Comparison of ENCODE assay signal across 9 mouse cellular contexts in the genomic region with DNA sequence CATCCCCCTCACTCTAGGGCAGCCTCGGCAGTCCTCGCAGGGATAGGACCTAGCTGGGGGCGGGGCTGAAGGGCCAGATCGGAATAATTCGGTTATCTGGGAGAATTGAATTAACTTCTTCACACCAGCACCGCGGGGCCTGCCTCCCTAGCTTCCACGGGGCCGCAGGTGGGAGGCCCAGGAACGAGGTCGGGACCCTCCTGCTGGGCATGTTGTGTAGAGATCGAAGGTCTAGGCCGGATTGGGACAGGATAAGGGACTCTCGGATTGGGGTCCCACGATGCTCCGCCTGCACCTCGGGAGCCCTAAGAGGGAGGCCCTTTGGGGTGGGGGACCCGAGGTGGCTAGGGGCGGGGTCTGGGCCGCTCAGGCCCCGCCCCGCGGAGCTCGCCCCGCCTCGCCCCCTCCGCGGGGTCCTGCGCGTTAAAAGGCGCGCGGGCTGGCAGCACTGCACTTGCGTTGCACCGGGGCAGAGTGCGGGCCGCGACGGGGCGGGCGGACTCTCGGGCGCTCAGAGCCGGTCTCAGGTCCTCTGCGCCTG. TPM values are rescaled to one million over a fixed set of nuclear protein-coding genes. Genes with fewer than 3 reads are reported as not detected.
DNase-seq lines count a peak whose midpoint lies in the region; ATAC-seq and TF ChIP-seq lines count a peak whose summit lies in the region.
"Had no signal": no experiment of that assay in that cellular context is flagged by ENCODE, and none has a peak within 500 bp of the region (broad histone marks: within the 10 kb centered on the region; RNA-seq: fewer than 3 reads in every experiment).

A gene (plus strand): TSS at position 453 of the 541 bp plus-strand sequence.

- H3K4me1 ChIP-seq in embryonic facial prominence, embryonic 13.5 days: peaks cover 32% of the 10 kb centered on the region
- H3K4me1 ChIP-seq in limb, embryonic 11.5 days (ENCODE audit: control insufficient read depth, insufficient read depth, low read length): peaks cover 13% of the 10 kb centered on the region

- H3K27ac ChIP-seq in left cerebral cortex, adult 2 months: no peak within 1 kb of the TSS
- H3K27ac ChIP-seq in embryonic facial prominence, embryonic 13.5 days: no peak within 1 kb of the TSS
- H3K27ac ChIP-seq in limb, embryonic 11.5 days (replicated peaks; ENCODE audit: low read depth, low read length): no peak within 1 kb of the TSS

- TF ChIP-seq CTCF in left cerebral cortex, adult 2 months (IDR thresholded peaks at IDR 0.05): no peak

- H3K4me3 ChIP-seq in left cerebral cortex, adult 2 months: 0 out of 2 replicates have a peak within 1 kb of the TSS, but pooled peaks have one; percentile 11
- H3K4me3 ChIP-seq in embryonic facial prominence, embryonic 13.5 days: peak within 1 kb of the TSS; percentile 40
- peak within 1 kb of the TSS; percentile 27 for H3K4me3 ChIP-seq in limb, embryonic 11.5 days (ENCODE audit: low read depth, low read length)

- intact Hi-C loops in left cerebral cortex, adult 2 months (cut with DNase I): no loop called here
- intact Hi-C loops in left cerebral cortex, postnatal 36 days (cut with DNase I): no loop called here

- peak within 1 kb of the TSS; percentile 49; the same call in 1 of the 2 replicates for H3K9ac ChIP-seq in embryonic facial prominence, embryonic 13.5 days
- no peak within 1 kb of the TSS for H3K9ac ChIP-seq in limb, embryonic 11.5 days (ENCODE audit: low read length)

- DNase-seq in left cerebral cortex, adult 2 months (ENCODE audit: extremely low spot score in 1 of 2, low spot score in 2 of 2): no peak
- DNase-seq in left cerebral cortex, adult 18-20 months (ENCODE audit: low spot score in 2 of 2): no peak
- peak; percentile 37 for DNase-seq in limb, embryonic 11.5 days (ENCODE audit: low spot score)
- DNase-seq in retina, embryonic 14.5 days (ENCODE audit: low spot score): peak; percentile 42
- DNase-seq in layer of hippocampus, adult 11-12 months (ENCODE audit: low spot score): no peak
- no peak for DNase-seq in kidney, postnatal 14 days
- DNase-seq in left cerebral cortex, postnatal 36 days (ENCODE audit: low spot score in 2 of 2): no peak

- H3K4me2 ChIP-seq in embryonic facial prominence, embryonic 13.5 days: peak within 1 kb of the TSS; percentile 58
- peak within 1 kb of the TSS; percentile 35 for H3K4me2 ChIP-seq in limb, embryonic 11.5 days (ENCODE audit: low read depth, severe bottlenecking)

- H3K27me3 ChIP-seq in embryonic facial prominence, embryonic 13.5 days: peaks cover 71% of the 10 kb centered on the region
- peaks cover 50% of the 10 kb centered on the region for H3K27me3 ChIP-seq in limb, embryonic 11.5 days (ENCODE audit: control insufficient read depth, insufficient read depth, low read length)

- no peaks in the 10 kb centered on the region for H3K9me3 ChIP-seq in embryonic facial prominence, embryonic 13.5 days
- H3K9me3 ChIP-seq in limb, embryonic 11.5 days (ENCODE audit: control insufficient read depth, low read length): no peaks in the 10 kb centered on the region

- H3K36me3 ChIP-seq in embryonic facial prominence, embryonic 13.5 days: peaks cover 2% of the 10 kb centered on the region
- H3K36me3 ChIP-seq in limb, embryonic 11.5 days (ENCODE audit: control insufficient read depth, insufficient read depth, low read length): no peaks in the 10 kb centered on the region

- WGBS in embryonic facial prominence, embryonic 13.5 days: under 1% methylated on average over 43 of the region's 45 CpGs
- WGBS in limb, embryonic 11.5 days: 1% methylated on average over 40 of the region's 45 CpGs

- no peak for ATAC-seq in embryonic facial prominence, embryonic 13.5 days (ENCODE audit: insufficient number of reproducible peaks, insufficient read depth, low FRiP score, low TSS enrichment, low read depth)
- no peak for ATAC-seq in limb, embryonic 11.5 days (ENCODE audit: insufficient number of reproducible peaks, low FRiP score, low TSS enrichment, low read depth)

RNA-seq across cellular contexts. Expression of the gene that starts here (rescaled TPM):
- total RNA-seq in left cerebral cortex, adult 2 months (2021): not detected
- under 1 TPM; 0.51 to 0.68 TPM for total RNA-seq in left cerebral cortex, adult 18-20 months (2021)
- 0.43 TPM in 1 of 2 replicates, not detected in the other for polyA plus RNA-seq in embryonic facial prominence, embryonic 13.5 days (2015; fragmentation: Nextera tagmentation; extraction: Ambion mirVana)
- not detected in 2 replicates for polyA plus RNA-seq in limb, embryonic 11.5 days (2014; fragmentation: Nextera tagmentation; extraction: Ambion mirVana)
- total RNA-seq in left cerebral cortex, postnatal 36 days (2021): not detected
- polyA plus RNA-seq: frontal cortex, adult 2 months had no signal

Comparison
In these comparisons a context has a peak if more than half of its experiments do, and no peak if none do; other contexts are left out.
1. Peak in DNase-seq, H3K4me3 ChIP-seq and H3K4me2 ChIP-seq in limb, embryonic 11.5 days; RNA of the gene not detected or under 1 TPM.